Mouse (Mus musculus) lung, adult 2 months (tissue): ENCODE measurements at regions not wholly inside any gene's neighbourhood (a gene's known extent, or its start where the extent isn't known, plus 50 kb on each side); places are given as distances from the start of the nearest gene placed in this dataset.

ENCODE experiments used
- CTCF ChIP-seq: fragments of 200-500 bp; IDR thresholded peaks from 2 replicates; pipeline ENCODE4 v1.5.1; 2011; ENCODE audit warnings: mild to moderate bottlenecking, low read length, control low read depth; ENCODE audit not compliant: insufficient read depth
- POLR2A ChIP-seq: fragments of 200-500 bp; IDR thresholded peaks from 2 replicates; pipeline ENCODE4 v1.6.1; 2011; ENCODE audit warnings: low read depth, mild to moderate bottlenecking, control low read depth, low read length, borderline replicate concordance; ENCODE audit errors: extremely low read depth

DNA sequence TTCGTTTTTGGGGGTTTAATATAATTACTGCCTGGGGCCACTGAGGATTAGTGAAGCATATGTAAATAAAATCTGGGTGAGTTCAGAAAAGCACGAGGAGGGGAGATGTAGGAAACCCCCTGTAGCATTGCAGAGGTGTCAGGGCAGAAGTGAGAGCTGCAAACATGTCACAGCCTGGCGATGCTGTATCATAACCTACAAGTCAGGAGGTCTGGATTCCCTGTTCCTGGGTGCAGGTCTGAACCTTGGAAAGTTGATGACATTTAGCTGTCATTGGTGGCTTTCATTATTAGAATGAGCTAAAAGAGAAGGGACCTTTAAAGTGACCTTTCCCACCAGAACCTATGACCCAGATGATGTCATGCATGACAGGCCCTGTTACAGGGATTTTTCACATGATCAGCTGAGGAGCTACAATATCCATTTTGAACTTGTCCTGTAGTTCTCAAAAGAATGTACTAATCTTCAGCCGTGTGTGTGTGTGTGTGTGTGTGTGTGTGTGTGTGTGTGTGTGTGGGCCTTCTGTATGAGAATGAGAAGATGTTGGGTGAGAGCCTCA, 202.8 kb upstream of the Ptger4 start:
- TF ChIP-seq CTCF = no peak
- TF ChIP-seq POLR2A = no peak
